Comparison of ENCODE assay signal across 24 mouse cellular contexts in the genomic region with DNA sequence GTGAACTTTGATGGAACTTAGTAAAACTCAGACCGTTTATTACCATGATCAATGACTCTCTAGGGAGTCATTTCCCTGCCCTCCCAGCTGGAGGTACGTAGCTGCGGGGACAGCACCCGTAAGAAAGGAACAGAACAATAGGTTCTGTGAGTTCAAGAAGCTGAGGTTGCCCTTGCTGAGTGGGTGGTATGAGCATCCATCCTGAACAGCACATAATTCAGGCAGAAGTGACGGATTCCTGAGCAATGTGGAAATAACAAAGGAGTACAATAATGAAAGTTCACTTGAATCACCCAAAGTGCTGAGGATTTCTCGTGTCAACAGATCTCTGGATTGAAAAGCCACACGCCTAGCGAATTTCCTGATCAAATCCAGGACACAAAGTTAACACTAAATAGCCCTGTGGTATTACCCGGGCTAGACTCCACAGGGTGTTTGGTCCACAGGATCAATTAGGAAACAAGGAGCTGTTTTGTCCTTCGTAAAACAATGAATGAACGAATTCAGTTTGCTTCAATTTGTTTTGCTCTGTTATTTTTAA. TPM values are rescaled to one million over a fixed set of nuclear protein-coding genes. Genes with fewer than 3 reads are reported as not detected.
DNase-seq lines count a peak whose midpoint lies in the region; ATAC-seq lines count a peak whose summit lies in the region.
"Had no signal": no experiment of that assay in that cellular context is flagged by ENCODE, and none has a peak within 500 bp of the region (broad histone marks: within the 10 kb centered on the region; RNA-seq: fewer than 3 reads in every experiment).

No protein-coding gene starts in this region.

- no peak overlapping the region for H3K9ac ChIP-seq in limb, embryonic 11.5 days (ENCODE audit: low read length)
- H3K9ac ChIP-seq: embryonic facial prominence, embryonic 15.5 days; hindbrain, embryonic 12.5 days; limb, embryonic 15.5 days had no signal

- H3K36me3 ChIP-seq in limb, embryonic 11.5 days (ENCODE audit: control insufficient read depth, insufficient read depth, low read length) = no peaks in the 10 kb centered on the region
- H3K36me3 ChIP-seq in embryonic facial prominence, embryonic 10.5 days (replicated peaks) = no peaks in the 10 kb centered on the region
- H3K36me3 ChIP-seq: embryonic facial prominence, embryonic 15.5 days; hindbrain, embryonic 12.5 days; limb, embryonic 15.5 days had no signal

- no peak overlapping the region for H3K4me2 ChIP-seq in limb, embryonic 11.5 days (ENCODE audit: low read depth, severe bottlenecking)
- H3K4me2 ChIP-seq: embryonic facial prominence, embryonic 15.5 days; heart, embryonic 11.5 days; hindbrain, embryonic 12.5 days; limb, embryonic 15.5 days had no signal

- peaks cover 5% of the 10 kb centered on the region for H3K27me3 ChIP-seq in limb, embryonic 11.5 days (ENCODE audit: control insufficient read depth, insufficient read depth, low read length)
- peaks cover 43% of the 10 kb centered on the region for H3K27me3 ChIP-seq in embryonic facial prominence, embryonic 10.5 days (replicated peaks; ENCODE audit: low read depth, poor library complexity, severe bottlenecking)

- H3K4me3 ChIP-seq in limb, embryonic 11.5 days (ENCODE audit: low read depth, low read length) = no peak overlapping the region
- no peak overlapping the region for H3K4me3 ChIP-seq in embryonic facial prominence, embryonic 10.5 days
- H3K4me3 ChIP-seq: embryonic facial prominence, embryonic 15.5 days; hindbrain, embryonic 12.5 days; limb, embryonic 15.5 days; megakaryocyte, embryonic 14.5 days had no signal

- WGBS in limb, embryonic 11.5 days = 20% methylated on average over 11 of the region's 11 CpGs
- 27% methylated on average over 11 of the region's 11 CpGs for WGBS in embryonic facial prominence, embryonic 10.5 days

- peaks cover 17% of the 10 kb centered on the region for H3K4me1 ChIP-seq in limb, embryonic 11.5 days (ENCODE audit: control insufficient read depth, insufficient read depth, low read length)
- peaks cover 25% of the 10 kb centered on the region for H3K4me1 ChIP-seq in embryonic facial prominence, embryonic 10.5 days
- H3K4me1 ChIP-seq: megakaryocyte, embryonic 14.5 days had no signal

- H3K9me3 ChIP-seq in limb, embryonic 11.5 days (ENCODE audit: control insufficient read depth, low read length) = no peaks in the 10 kb centered on the region
- no peaks in the 10 kb centered on the region for H3K9me3 ChIP-seq in embryonic facial prominence, embryonic 10.5 days
- H3K9me3 ChIP-seq: embryonic facial prominence, embryonic 15.5 days; hindbrain, embryonic 12.5 days; limb, embryonic 15.5 days; megakaryocyte, embryonic 14.5 days had no signal

- peak; percentile 48; the same call in 1 of the 2 replicates for ATAC-seq in limb, embryonic 11.5 days (ENCODE audit: insufficient number of reproducible peaks, low FRiP score, low TSS enrichment, low read depth)
- ATAC-seq: forebrain, embryonic 16.5 days; inflammation-experienced regulatory T-cells, adult 6 months had no signal

- DNase-seq in heart, adult 11 months = peak; percentile 17
- DNase-seq in heart, postnatal 10 days = no peak
- DNase-seq in 3T3-L1 (ENCODE audit: low read depth, low spot score) = peak; percentile 18
- peak; percentile 62 for DNase-seq in embryo, embryonic 10.5 days (ENCODE audit: low spot score)
- peak; percentile 66 for DNase-seq in limb, embryonic 11.5 days (ENCODE audit: low spot score)
- no peak for DNase-seq in cerebellum, adult 9-11 months
- no peak for DNase-seq in B cell, adult 2 months
- no peak for DNase-seq in embryonic facial prominence, embryonic 10.5 days (ENCODE audit: low spot score)
- DNase-seq: adrenal gland, adult 2 months; cerebellum, adult 2 months; heart, postnatal 14 days; kidney, adult 9 months; lung, adult 18-20 months; right cerebral cortex, postnatal 4 days; thymus, postnatal 36 days had no signal

- intact Hi-C loops in heart, postnatal 10 days (cut with DNase I) = no loop called here

- no peak overlapping the region for H3K27ac ChIP-seq in limb, embryonic 11.5 days (replicated peaks; ENCODE audit: low read depth, low read length)
- no peak overlapping the region for H3K27ac ChIP-seq in embryonic facial prominence, embryonic 10.5 days (replicated peaks)
- H3K27ac ChIP-seq: embryonic facial prominence, embryonic 15.5 days; hindbrain, embryonic 12.5 days; limb, embryonic 15.5 days had no signal

RNA-seq across cellular contexts. Expression of a gene that starts 50.4 kb away (rescaled TPM):
- total RNA-seq in heart, postnatal 10 days (2021) = not detected
- 1.1 and 1.4 TPM in 2 replicates for polyA plus RNA-seq in limb, embryonic 11.5 days (2014; fragmentation: Nextera tagmentation; extraction: Ambion mirVana)
- polyA plus RNA-seq in embryonic facial prominence, embryonic 10.5 days (2016; fragmentation: Nextera tagmentation; extraction: Ambion mirVana) = 0.45 and 1.1 TPM in 2 replicates
- total RNA-seq: MEL had no signal
- polyA plus RNA-seq: adrenal gland, adult 2 months; inflammation-experienced regulatory T-cells, adult 6 months; testis, adult 2 months had no signal

Comparison
In these comparisons a context has a peak if more than half of its experiments do, and no peak if none do; other contexts are left out.
1. DNase-seq: peak in heart, adult 11 months (single experiment), 3T3-L1 (single experiment), embryo, embryonic 10.5 days (single experiment) and limb, embryonic 11.5 days (single experiment); none in heart, postnatal 10 days (0 of 2), cerebellum, adult 9-11 months (single experiment), B cell, adult 2 months (0 of 2) and embryonic facial prominence, embryonic 10.5 days (single experiment).